Mouse (Mus musculus) 416B (cell line): ENCODE data around the gene Gm10061.
"Not testable (repeated sequence)": the region's sequence is repeated elsewhere in the genome, so short reads cannot be mapped to it uniquely, and the experiment has no call there.

Experiments
- DNase-seq: peaks from one replicate; pipeline ENCODE4 v3.0.0; 2011; ENCODE audit warnings: low read depth

Gm10061 gene

DNA sequence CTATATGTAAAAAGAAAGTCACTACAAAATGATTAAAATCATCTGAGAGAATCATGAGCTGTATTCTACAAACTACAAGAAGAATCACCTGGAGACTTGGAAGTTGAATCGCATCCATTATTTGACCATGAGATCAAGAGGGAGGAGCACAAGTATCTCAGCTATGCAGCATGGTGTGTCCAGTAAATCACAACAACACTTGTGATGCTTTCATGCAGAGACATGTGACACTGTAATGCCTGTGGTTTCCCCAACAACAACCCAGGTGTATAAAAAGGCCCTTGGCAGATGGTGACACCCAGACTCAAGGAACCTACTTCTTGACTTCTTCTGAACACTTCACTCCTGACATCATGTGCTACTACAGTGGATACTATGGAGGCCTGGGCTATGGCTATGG is at the start of gene Gm10061:
Gene Gm10061 (plus strand): TSS at position 301 of the 400 bp plus-strand sequence.
- no peak for DNase-seq

DNA sequence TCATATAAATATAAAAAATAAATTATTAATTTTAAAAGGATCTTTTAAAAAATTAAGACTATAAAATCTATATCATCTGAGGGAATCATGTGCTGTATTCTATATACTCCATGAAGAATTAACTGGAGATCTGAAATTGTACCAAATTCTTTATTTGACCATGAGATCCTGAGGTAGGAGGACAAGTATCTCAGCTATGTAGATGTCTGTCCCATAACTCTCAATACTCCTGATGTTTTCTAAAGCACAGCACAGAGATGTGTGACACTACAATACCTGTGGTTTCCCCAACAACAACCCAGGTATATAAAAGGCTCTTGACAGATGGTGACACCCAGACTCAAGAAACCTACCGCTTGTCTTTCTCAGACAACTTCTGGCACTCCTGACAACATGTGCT is 10.3 kb upstream of the Gm10061 start, which contains the start of gene Gm6358:
Gene Gm6358 (plus strand): TSS at position 301 of the 400 bp plus-strand sequence.
- DNase-seq = no peak

DNA sequence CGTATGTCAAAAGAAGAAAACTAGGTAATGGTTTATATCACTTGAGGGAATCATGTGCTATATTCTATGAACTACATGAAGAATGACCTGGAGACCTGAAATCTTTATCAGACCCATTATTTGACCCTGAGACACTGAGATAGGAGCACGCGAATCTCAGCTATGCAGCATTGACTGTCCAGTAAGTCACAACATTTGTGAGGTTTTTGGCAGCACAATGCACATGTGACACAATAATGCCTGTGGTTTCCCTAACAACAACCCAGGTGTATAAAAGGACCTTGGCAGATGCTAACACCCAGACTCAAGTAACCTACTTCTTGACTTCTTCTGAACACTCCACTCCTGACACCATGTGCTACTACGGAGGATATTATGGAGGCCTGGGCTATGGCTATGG is 6.8 kb downstream of the Gm10061 start, which contains the start of gene Gm9789:
Gene Gm9789 (plus strand): TSS at position 301 of the 400 bp plus-strand sequence.
- DNase-seq = no peak

DNA sequence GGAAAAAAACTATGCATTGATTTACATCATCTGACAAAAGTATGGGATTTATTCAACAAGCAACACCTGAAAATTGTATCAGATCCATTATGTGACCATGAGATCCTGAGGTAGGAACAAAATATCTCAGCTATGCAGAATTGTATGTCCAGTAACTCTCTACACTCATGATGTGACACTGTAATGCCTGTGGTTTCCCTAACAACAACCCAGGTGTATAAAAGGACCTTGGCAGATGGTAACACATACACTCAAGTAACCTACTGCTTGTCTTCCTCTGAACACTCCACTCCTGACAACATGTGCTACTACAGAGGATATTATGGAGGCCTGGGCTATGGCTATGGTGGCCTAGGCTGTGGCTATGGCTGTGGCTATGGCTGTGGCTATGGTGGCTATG is 18.3 kb downstream of the Gm10061 start, which contains the start of gene Gm7735:
Gene Gm7735 (plus strand): TSS at position 301 of the 400 bp plus-strand sequence.
- not testable (repeated sequence) for DNase-seq

DNA sequence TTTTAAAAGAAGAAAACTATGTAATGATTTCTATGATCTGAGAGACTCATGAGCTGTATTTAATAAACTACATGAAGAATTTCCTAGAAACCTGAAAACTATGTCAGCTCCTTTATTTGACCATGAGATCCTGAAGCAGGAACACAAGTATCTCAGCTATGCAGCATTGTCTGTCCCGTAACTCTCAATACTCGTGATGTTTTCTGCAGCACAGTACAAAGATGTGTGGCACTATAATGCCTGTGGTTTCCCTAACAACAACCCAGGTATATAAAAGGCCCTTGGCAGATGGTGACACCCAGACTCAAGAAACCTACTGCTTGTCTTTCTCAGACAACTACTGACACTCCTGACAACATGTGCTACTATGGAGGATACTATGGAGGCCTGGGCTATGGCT is 23.5 kb downstream of the Gm10061 start, which contains the start of gene 1110057P08Rik:
Gene 1110057P08Rik (plus strand): TSS at position 301 of the 400 bp plus-strand sequence.
- no peak for DNase-seq

DNA sequence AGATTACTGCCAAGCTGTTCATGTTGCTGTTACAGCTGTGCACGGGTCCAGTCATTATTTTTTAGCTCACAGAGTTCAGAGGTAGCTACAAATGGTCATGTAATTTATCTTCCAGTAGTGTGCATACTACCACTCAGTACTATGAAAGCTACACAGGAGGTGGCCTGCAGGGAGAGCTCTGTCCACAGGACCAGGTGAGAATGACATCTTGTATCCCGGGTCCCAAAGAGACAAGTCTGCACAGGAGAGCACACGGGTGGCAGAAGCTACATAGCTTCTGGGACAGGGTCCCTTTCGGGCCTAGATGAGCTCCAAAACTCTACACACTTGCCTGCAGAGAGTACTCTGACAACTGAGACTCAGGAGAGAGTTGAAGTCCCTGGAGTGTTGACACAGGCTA is 37.7 kb downstream of the Gm10061 start:
- DNase-seq = no peak
